Mouse (Mus musculus): ENCODE results near the gene Lrrc25. TPM values are rescaled to one million over a fixed set of nuclear protein-coding genes. Genes with fewer than 3 reads are reported as not detected.

The Lrrc25 gene
- total and polyA plus RNA-seq, 2 experiments from 2014 or later, result 1.3 to 3.3 TPM

- no peak overlapping the region for H3K4me3 ChIP-seq (ENCODE audit: low read length)
These were observed 9.8 kb upstream of the Lrrc25 start for GRCm38 (mm10) chr8:70605871-70606779.

DNA sequence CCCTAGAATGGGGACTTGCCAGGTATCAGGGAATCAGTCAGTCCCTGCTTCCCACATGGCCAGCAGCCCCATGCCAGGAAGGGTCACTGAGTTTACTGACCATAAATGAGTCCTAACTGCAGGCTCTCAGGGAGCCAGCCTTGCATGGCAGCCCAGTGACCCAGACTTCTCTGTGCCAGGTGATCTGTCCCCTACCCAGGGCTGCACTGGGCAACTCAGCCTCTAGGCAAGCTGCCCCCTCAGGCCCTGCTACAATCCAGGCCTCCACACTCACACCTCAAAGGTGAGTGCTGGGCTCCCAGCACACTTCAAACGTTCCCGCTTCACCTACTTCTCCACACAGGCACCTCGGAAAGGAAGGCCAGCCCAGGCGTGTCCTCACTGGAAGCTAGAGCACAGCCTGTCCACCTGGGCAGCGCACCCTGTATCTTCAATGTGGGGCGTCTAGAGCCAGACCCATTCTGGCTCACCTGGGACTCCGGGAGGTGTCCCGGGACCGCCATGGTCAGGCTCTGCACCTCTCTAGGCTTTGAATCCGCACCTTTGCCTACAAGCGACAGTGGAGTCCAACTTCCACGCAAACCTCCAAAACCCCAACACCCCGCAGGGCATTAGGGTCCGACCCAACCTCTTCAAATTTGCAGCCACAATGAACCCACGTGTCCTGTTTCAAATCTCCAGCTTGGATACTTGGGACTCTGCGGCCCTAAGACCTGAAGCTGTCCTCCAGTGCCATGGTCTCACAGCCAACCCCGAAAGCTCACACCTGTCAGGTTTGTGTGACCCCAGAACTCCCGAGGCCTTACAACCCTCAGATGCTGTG, 9.0 kb upstream of the Lrrc25 start:
- H3K4me1 ChIP-seq (ENCODE audit: insufficient read depth, low read length), result peaks cover 25% of the 10 kb centered on the region
- WGBS, result 60% methylated on average over 18 of the region's 18 CpGs

More at GRCm38 (mm10) chr8:70605871-70606779, 9.8 kb upstream of the Lrrc25 start:
- ATAC-seq (no peak), DNase-seq (ENCODE audit: low spot score) (no peak)
- no peak overlapping the region for H3K9ac ChIP-seq (replicated peaks; ENCODE audit: low read length)
- H3K36me3 ChIP-seq (ENCODE audit: insufficient read depth, low read length), result no peaks in the 10 kb centered on the region
- H3K4me1 ChIP-seq (ENCODE audit: insufficient read depth, low read length), result peaks cover 24% of the 10 kb centered on the region
- H3K27me3 ChIP-seq (ENCODE audit: insufficient read depth, low read length), result no peaks in the 10 kb centered on the region
- no peak overlapping the region for H3K27ac ChIP-seq
- H3K9me3 ChIP-seq (ENCODE audit: low read length), result no peaks in the 10 kb centered on the region
- 87% methylated on average over 9 of the region's 9 CpGs for WGBS
- TF ChIP-seq CTCF (IDR thresholded peaks at IDR 0.05; ENCODE audit: low read depth), result no peak
- peak overlapping the region; percentile 78; the same call in 1 of the 2 replicates for H3K4me2 ChIP-seq (ENCODE audit: low read depth, low read length)

GRCm38 (mm10) chr8:70607603-70607897, 8.4 kb upstream of the Lrrc25 start:
- ATAC-seq (peak; percentile 1; the same call in 1 of the 2 replicates), DNase-seq (ENCODE audit: low spot score) (no peak)
- no peaks in the 10 kb centered on the region for H3K9me3 ChIP-seq (ENCODE audit: low read length)
- H3K36me3 ChIP-seq (ENCODE audit: insufficient read depth, low read length), result no peaks in the 10 kb centered on the region
- H3K4me2 ChIP-seq (ENCODE audit: low read depth, low read length), result peak overlapping the region; percentile 78
- 26% methylated on average over 6 of the region's 6 CpGs for WGBS
- peak overlapping the region; percentile 80; the same call in 1 of the 2 replicates for H3K27ac ChIP-seq
- peak overlapping the region; percentile 59 for H3K4me3 ChIP-seq (ENCODE audit: low read length)
- peaks cover 25% of the 10 kb centered on the region for H3K4me1 ChIP-seq (ENCODE audit: insufficient read depth, low read length)
- no peak for TF ChIP-seq CTCF (IDR thresholded peaks at IDR 0.05; ENCODE audit: low read depth)
- no peaks in the 10 kb centered on the region for H3K27me3 ChIP-seq (ENCODE audit: insufficient read depth, low read length)
- H3K9ac ChIP-seq (replicated peaks; ENCODE audit: low read length), result peak overlapping the region; percentile 76

More for the DNA sequence above, 9.0 kb upstream of the Lrrc25 start:
- no peaks in the 10 kb centered on the region for H3K9me3 ChIP-seq (ENCODE audit: low read length)
- TF ChIP-seq CTCF (IDR thresholded peaks at IDR 0.05; ENCODE audit: low read depth), result no peak
- H3K4me3 ChIP-seq (ENCODE audit: low read length), result peak overlapping the region; percentile 59
- no peaks in the 10 kb centered on the region for H3K27me3 ChIP-seq (ENCODE audit: insufficient read depth, low read length)
- no peak for DNase-seq (ENCODE audit: low spot score)
- H3K4me2 ChIP-seq (ENCODE audit: low read depth, low read length), result peak overlapping the region; percentile 78
- H3K36me3 ChIP-seq (ENCODE audit: insufficient read depth, low read length), result no peaks in the 10 kb centered on the region
- peak overlapping the region; percentile 80; the same call in 1 of the 2 replicates for H3K27ac ChIP-seq
- H3K9ac ChIP-seq (replicated peaks; ENCODE audit: low read length), result peak overlapping the region; percentile 76
- ATAC-seq, result no peak

DNA sequence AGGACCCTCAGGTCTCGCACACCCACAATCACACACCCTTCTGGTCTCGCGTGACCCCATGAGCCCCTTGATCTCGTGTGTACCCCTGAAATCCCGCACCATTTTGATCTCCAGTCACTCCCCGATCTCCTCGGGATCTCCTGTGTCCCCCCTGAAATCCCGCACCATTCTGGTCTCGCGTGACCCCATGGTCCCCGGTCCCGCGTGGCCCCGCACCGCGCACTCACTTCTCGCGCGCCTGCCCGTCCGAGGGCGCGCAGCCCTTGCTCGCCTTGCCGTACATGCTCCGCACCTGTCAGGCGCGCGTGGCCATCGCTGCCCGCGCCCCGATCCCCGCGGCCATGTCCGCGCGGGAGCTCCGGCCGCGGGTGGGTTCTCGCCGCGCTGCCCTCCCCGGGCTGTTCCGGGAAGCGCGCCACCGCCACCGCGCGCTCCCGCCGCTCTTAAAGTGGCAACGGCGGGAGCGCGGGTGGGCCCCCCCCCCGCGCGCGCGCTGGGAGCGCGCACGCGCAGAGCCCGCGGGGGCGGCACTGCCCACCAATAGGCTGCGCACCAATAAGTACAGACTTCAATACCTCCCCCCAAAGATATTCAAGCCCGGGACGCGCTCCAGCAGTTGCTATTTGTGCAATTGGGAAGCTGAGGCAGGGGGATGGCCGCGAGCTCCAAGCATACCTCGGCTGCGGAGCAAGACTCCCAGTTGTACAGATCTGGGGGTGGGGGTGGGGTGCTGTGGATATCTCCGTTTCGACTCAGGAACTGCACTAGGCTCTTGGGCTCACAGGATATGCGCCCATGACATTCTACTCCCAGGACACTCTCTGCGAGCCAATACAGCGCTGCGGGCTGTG, 7.8 kb upstream of the Lrrc25 start:
- TF ChIP-seq CTCF (IDR thresholded peaks at IDR 0.05; ENCODE audit: low read depth), result no peak
- Histone ChIP-seq H3K27me3 (ENCODE audit: insufficient read depth, low read length) (no peaks in the 10 kb centered on the region), H3K36me3 (ENCODE audit: insufficient read depth, low read length) (no peaks in the 10 kb centered on the region), H3K4me2 (ENCODE audit: low read depth, low read length) (peak overlapping the region; percentile 78), H3K4me1 (ENCODE audit: insufficient read depth, low read length) (peaks cover 25% of the 10 kb centered on the region), H3K9ac (replicated peaks; ENCODE audit: low read length) (peak overlapping the region; percentile 76), H3K27ac (peak overlapping the region; percentile 80), H3K9me3 (ENCODE audit: low read length) (no peaks in the 10 kb centered on the region), H3K4me3 (ENCODE audit: low read length) (peak overlapping the region; percentile 59)
- WGBS, result 1% methylated on average over 81 of the region's 84 CpGs
- peak; percentile 86 for DNase-seq (ENCODE audit: low spot score)
- peak; percentile 72 for ATAC-seq

DNA sequence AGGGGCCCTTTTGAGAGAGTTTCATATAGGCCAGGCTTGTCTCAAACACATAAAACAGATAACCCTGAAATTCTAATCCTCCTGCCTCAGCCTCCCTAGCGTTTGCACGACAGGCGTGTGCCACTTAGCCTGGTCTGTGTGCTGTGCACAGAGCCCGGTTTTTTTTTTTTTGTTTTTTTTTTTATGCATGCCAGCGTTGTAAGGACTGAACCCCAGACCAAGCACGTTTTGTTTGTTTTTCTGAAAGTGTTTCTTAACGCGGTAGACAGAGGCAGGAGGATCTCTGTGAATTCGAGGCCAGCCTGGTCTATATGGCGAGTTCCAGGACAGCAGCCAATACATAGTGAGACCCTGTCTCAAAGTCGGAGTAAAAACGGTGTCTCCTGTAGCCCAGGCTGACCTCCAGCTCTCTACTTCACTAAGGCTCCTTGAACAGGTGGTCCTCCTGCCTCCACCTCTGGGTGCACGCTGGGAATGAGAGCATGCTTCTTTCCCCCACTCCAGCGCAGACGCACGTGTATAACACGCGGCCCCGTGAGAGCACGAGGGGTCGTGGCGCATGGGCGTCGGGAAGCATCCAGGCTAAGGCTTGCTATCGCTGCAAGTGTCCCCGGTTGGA, 7.1 kb upstream of the Lrrc25 start, which contains the start of gene Ssbp4:
TSS of gene Ssbp4 (minus strand) at position 124 of the 619 bp plus-strand sequence.
- H3K27ac ChIP-seq, result peak within 1 kb of the TSS; percentile 80
- no peaks in the 10 kb centered on the region for H3K36me3 ChIP-seq (ENCODE audit: insufficient read depth, low read length)
- peak within 1 kb of the TSS; percentile 78 for H3K4me2 ChIP-seq (ENCODE audit: low read depth, low read length)
- peak; percentile 7; the same call in 1 of the 2 replicates for ATAC-seq
- TF ChIP-seq CTCF (IDR thresholded peaks at IDR 0.05; ENCODE audit: low read depth), result no peak
- peak within 1 kb of the TSS; percentile 76 for H3K9ac ChIP-seq (replicated peaks; ENCODE audit: low read length)
- peaks cover 25% of the 10 kb centered on the region for H3K4me1 ChIP-seq (ENCODE audit: insufficient read depth, low read length)
- no peaks in the 10 kb centered on the region for H3K9me3 ChIP-seq (ENCODE audit: low read length)
- H3K4me3 ChIP-seq (ENCODE audit: low read length), result peak within 1 kb of the TSS; percentile 59
- DNase-seq (ENCODE audit: low spot score), result no peak
- no peaks in the 10 kb centered on the region for H3K27me3 ChIP-seq (ENCODE audit: insufficient read depth, low read length)
- WGBS, result 6% methylated on average over 26 of the region's 26 CpGs
